Comparison of ENCODE assay signal across 9 mouse cellular contexts in genomic region chr14:60704961-60705360, GRCm38 (mm10).
DNase-seq lines count a peak whose midpoint lies in the region; ATAC-seq and TF ChIP-seq lines count a peak whose summit lies in the region.
"Had no signal": no experiment of that assay in that cellular context is flagged by ENCODE, and none has a peak within 500 bp of the region (broad histone marks: within the 10 kb centered on the region; RNA-seq: fewer than 3 reads in every experiment).

No protein-coding gene starts in this region.

- H3K9me3 ChIP-seq in liver, postnatal 0 days (ENCODE audit: low read length) = no peaks in the 10 kb centered on the region
- no peaks in the 10 kb centered on the region for H3K9me3 ChIP-seq in forebrain, embryonic 12.5 days
- H3K9me3 ChIP-seq: embryonic facial prominence, embryonic 12.5 days had no signal

- TF ChIP-seq EP300 in liver, postnatal 0 days (IDR thresholded peaks at IDR 0.05; ENCODE audit: low read depth) = no peak

- H3K4me1 ChIP-seq in liver, postnatal 0 days (ENCODE audit: insufficient read depth) = peaks cover 14% of the 10 kb centered on the region
- H3K4me1 ChIP-seq in forebrain, embryonic 12.5 days = peaks cover 3% of the 10 kb centered on the region; the same call in 1 of the 2 replicates

- peak; percentile 67 for DNase-seq in adrenal gland, postnatal 14 days
- DNase-seq in adrenal gland, adult 18-20 months (ENCODE audit: low spot score in 2 of 2) = no peak
- peak; percentile 33 for DNase-seq in 3134 (ENCODE audit: extremely low read depth, insufficient read length, low spot score)
- DNase-seq in cerebellum, postnatal 10 days = peak; percentile 83 to 86
- DNase-seq in heart, postnatal 4 days = peak; percentile 63
- peak; percentile 30 for DNase-seq in liver, postnatal 0 days
- DNase-seq in telencephalon, adult 2 months (ENCODE audit: low read depth, low spot score) = peak; percentile 42

- H3K9ac ChIP-seq in liver, postnatal 0 days (replicated peaks) = no peak overlapping the region
- no peak overlapping the region for H3K9ac ChIP-seq in forebrain, embryonic 12.5 days
- H3K9ac ChIP-seq: embryonic facial prominence, embryonic 12.5 days had no signal

- H3K4me2 ChIP-seq in liver, postnatal 0 days (ENCODE audit: low read depth, low read length) = no peak overlapping the region
- H3K4me2 ChIP-seq in forebrain, embryonic 12.5 days = no peak overlapping the region
- H3K4me2 ChIP-seq: embryonic facial prominence, embryonic 12.5 days had no signal

- H3K27me3 ChIP-seq in liver, postnatal 0 days (ENCODE audit: insufficient read depth, low read length) = no peaks in the 10 kb centered on the region
- H3K27me3 ChIP-seq in forebrain, embryonic 12.5 days = no peaks in the 10 kb centered on the region
- H3K27me3 ChIP-seq: embryonic facial prominence, embryonic 12.5 days had no signal

- H3K4me3 ChIP-seq in liver, postnatal 0 days (ENCODE audit: low read depth, low read length) = no peak overlapping the region
- H3K4me3 ChIP-seq in forebrain, embryonic 12.5 days (replicated peaks) = no peak overlapping the region
- H3K4me3 ChIP-seq: embryonic facial prominence, embryonic 12.5 days had no signal

- H3K36me3 ChIP-seq in liver, postnatal 0 days (replicated peaks; ENCODE audit: insufficient read depth, low read length) = no peaks in the 10 kb centered on the region
- H3K36me3 ChIP-seq in forebrain, embryonic 12.5 days (replicated peaks) = peaks cover 28% of the 10 kb centered on the region
- H3K36me3 ChIP-seq: embryonic facial prominence, embryonic 12.5 days had no signal

- 26% methylated on average over 3 of the region's 3 CpGs for WGBS in liver, postnatal 0 days (ENCODE audit: insufficient replicate concordance)
- WGBS in forebrain, embryonic 12.5 days = 79% methylated on average over 3 of the region's 3 CpGs

- no peak for TF ChIP-seq CTCF in liver, postnatal 0 days (IDR thresholded peaks at IDR 0.05; ENCODE audit: low read depth)

- no peak overlapping the region for H3K27ac ChIP-seq in liver, postnatal 0 days (ENCODE audit: low read depth)
- H3K27ac ChIP-seq in forebrain, embryonic 12.5 days = no peak overlapping the region
- H3K27ac ChIP-seq: embryonic facial prominence, embryonic 12.5 days had no signal

- peak; percentile 69 for ATAC-seq in liver, postnatal 0 days
- no peak for ATAC-seq in forebrain, embryonic 12.5 days (ENCODE audit: low FRiP score)

Comparison
In these comparisons a context has a peak if more than half of its experiments do, and no peak if none do; other contexts are left out.
1. DNase-seq: peak in adrenal gland, postnatal 14 days (single experiment), 3134 (single experiment), cerebellum, postnatal 10 days (2 of 2), heart, postnatal 4 days (single experiment), liver, postnatal 0 days (single experiment) and telencephalon, adult 2 months (single experiment); none in adrenal gland, adult 18-20 months (0 of 2).